Comparison of ENCODE assay signal across 8 mouse cellular contexts in genomic region chr2:13544193-13544824, GRCm38 (mm10). TPM values are rescaled to one million over a fixed set of nuclear protein-coding genes. Genes with fewer than 3 reads are reported as not detected.
DNase-seq lines count a peak whose midpoint lies in the region; ATAC-seq and TF ChIP-seq lines count a peak whose summit lies in the region.

TSS of gene Trdmt1 (minus strand) at chr2:13544668.

- peak within 1 kb of the TSS; percentile 89 for H3K4me3 ChIP-seq in gastrocnemius, adult 2 months
- H3K4me3 ChIP-seq in hindbrain, postnatal 0 days (ENCODE audit: low read length), result peak within 1 kb of the TSS; percentile 63
- H3K4me3 ChIP-seq in left cerebral cortex, adult 2 months, result peak within 1 kb of the TSS; percentile 68
- peak within 1 kb of the TSS; percentile 50 for H3K4me3 ChIP-seq in macrophage (ENCODE audit: inconsistent target)

- ATAC-seq in activated CD4-positive, CD25-positive, alpha-beta regulatory T cell, adult 4 months, result peak; percentile 92
- ATAC-seq in common myeloid progenitor, adult 5-6 weeks (replicated peaks; ENCODE audit: low read depth, poor library complexity, severe bottlenecking), result peak; percentile 88
- peak; percentile 99 for ATAC-seq in hindbrain, postnatal 0 days

- no peak for TF ChIP-seq CTCF in gastrocnemius, adult 2 months (IDR thresholded peaks at IDR 0.05)
- no peak for TF ChIP-seq CTCF in hindbrain, postnatal 0 days (IDR thresholded peaks at IDR 0.05; ENCODE audit: low read depth)
- no peak for TF ChIP-seq CTCF in left cerebral cortex, adult 2 months (IDR thresholded peaks at IDR 0.05)

- DNase-seq in gastrocnemius, adult 2 months, result peak; percentile 88
- peak; percentile 91 for DNase-seq in hindbrain, postnatal 0 days (ENCODE audit: low spot score)
- DNase-seq in left cerebral cortex, adult 2 months (ENCODE audit: extremely low spot score in 1 of 2, low spot score in 2 of 2), result peak; percentile 73 to 76
- DNase-seq in retina, postnatal 7 days (ENCODE audit: low read depth, low spot score), result peak; percentile 61
- peak; percentile 66 to 75 for DNase-seq in urinary bladder, adult 18-20 months (ENCODE audit: low spot score in 2 of 2)

- H3K9ac ChIP-seq in hindbrain, postnatal 0 days (replicated peaks; ENCODE audit: low read length), result peak within 1 kb of the TSS; percentile 72

- H3K27ac ChIP-seq in gastrocnemius, adult 2 months, result peak within 1 kb of the TSS; percentile 96
- H3K27ac ChIP-seq in hindbrain, postnatal 0 days, result peak within 1 kb of the TSS; percentile 92
- H3K27ac ChIP-seq in left cerebral cortex, adult 2 months, result peak within 1 kb of the TSS; percentile 98
- peak within 1 kb of the TSS; percentile 86 for H3K27ac ChIP-seq in macrophage

- intact Hi-C loops in gastrocnemius, adult 2 months (cut with DNase I), result loop anchor here (2.0 kb wide), 1 partner anchor 28 kb away; the partner anchor contains the start of gene Vim
- intact Hi-C loops in left cerebral cortex, adult 2 months (cut with DNase I), result loop anchor here (1.0 kb wide), 2 partner anchors 28 to 273 kb away; partner anchors contain the start of gene Rsu1

- no peaks in the 10 kb centered on the region for H3K27me3 ChIP-seq in hindbrain, postnatal 0 days (ENCODE audit: insufficient read depth, low read length)

- no peaks in the 10 kb centered on the region for H3K36me3 ChIP-seq in hindbrain, postnatal 0 days (ENCODE audit: insufficient read depth, low read length)
- no peaks in the 10 kb centered on the region for H3K36me3 ChIP-seq in macrophage (ENCODE audit: inconsistent target)

- H3K4me1 ChIP-seq in hindbrain, postnatal 0 days (ENCODE audit: insufficient read depth, low read length), result no peaks in the 10 kb centered on the region

- 2% methylated on average over 39 of the region's 39 CpGs for WGBS in hindbrain, postnatal 0 days
- WGBS in macrophage (ENCODE audit: missing documents), result under 1% methylated on average over 27 of the region's 39 CpGs

- no peaks in the 10 kb centered on the region for H3K9me3 ChIP-seq in hindbrain, postnatal 0 days (ENCODE audit: low read length)

- peaks cover 27% of the 10 kb centered on the region; the same call in 1 of the 2 replicates for H3K79me2 ChIP-seq in macrophage (ENCODE audit: inconsistent target)

- peak within 1 kb of the TSS; percentile 68 for H3K4me2 ChIP-seq in hindbrain, postnatal 0 days (ENCODE audit: low read depth, low read length)

RNA-seq across cellular contexts. Expression of gene Trdmt1, which starts in this region (rescaled TPM):
- 10 to 100 TPM; 16.2 to 17.0 TPM for polyA plus RNA-seq in activated CD4-positive, CD25-positive, alpha-beta regulatory T cell, adult 4 months (2017; shearing (Covaris generic))
- total RNA-seq in common myeloid progenitor, adult 5-6 weeks (2017), result 11.3 and 12.4 TPM in 2 replicates
- total RNA-seq in gastrocnemius, adult 2 months (2021), result 1 to 10 TPM; 3.6 to 6.4 TPM
- total RNA-seq in hindbrain, postnatal 0 days (2014; rRNA removed), result 6.1 and 7.5 TPM in 2 replicates
- 6.2 and 6.8 TPM in 2 replicates for polyA plus RNA-seq in hindbrain, postnatal 0 days (2015; fragmentation: Nextera tagmentation; extraction: Ambion mirVana)
- 1 to 10 TPM; 5.8 to 7.1 TPM for total RNA-seq in left cerebral cortex, adult 2 months (2021)
- 10 to 100 TPM in 3 of 26 experiments, 1 to 10 TPM in 23; 2.1 to 11.2 (median 7.7) TPM for total RNA-seq in macrophage (2018; cell fraction: chromatin; rRNA removed)
- total RNA-seq in macrophage (2018; cell fraction: cytosol; rRNA removed), result 1 to 10 TPM; 3.5 to 6.7 (median 4.7) TPM
- 1 to 10 TPM; 2.4 to 9.7 (median 4.9) TPM for total RNA-seq in macrophage (2018; cell fraction: nucleus; rRNA removed)
- 6.1 to 7.7 TPM (median 6.1 TPM) in 3 replicates for polyA plus RNA-seq in macrophage (2018)

Comparison
In these comparisons a context has a peak if more than half of its experiments do, and no peak if none do; other contexts are left out.
1. Peak in every context shown above with its lines: DNase-seq, ATAC-seq, H3K4me3 ChIP-seq and H3K27ac ChIP-seq.